Mouse (Mus musculus) 3T3-L1 (cell line): ENCODE measurements at regions not wholly inside any gene's neighbourhood (a gene's known extent, or its start where the extent isn't known, plus 50 kb on each side); places are given as distances from the start of the nearest gene placed in this dataset.
"Not testable (repeated sequence)": the region's sequence is repeated elsewhere in the genome, so short reads cannot be mapped to it uniquely, and the experiment has no call there.

Experiments
- DNase-seq: peaks from one replicate; pipeline ENCODE4 v3.0.0-alpha.2; 2015; ENCODE audit warnings: low read depth, low spot score

DNA sequence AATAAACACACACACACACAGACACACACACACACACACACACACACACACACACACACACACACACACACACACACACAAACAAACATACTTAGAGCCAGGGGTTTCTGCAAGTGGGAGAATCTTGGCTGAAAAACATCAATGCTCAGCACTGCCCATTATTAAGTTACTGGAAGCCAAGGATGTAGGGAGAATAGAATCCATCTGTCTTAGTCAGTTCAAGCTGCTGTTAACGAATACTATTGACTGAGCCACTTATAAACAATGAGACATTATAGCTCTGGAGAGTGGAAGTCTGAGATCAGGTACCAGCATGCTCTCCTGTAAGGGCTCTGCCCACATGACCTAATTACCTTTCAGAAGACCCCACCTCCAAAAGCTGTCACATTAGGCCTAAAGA, 87.4 kb downstream of the Fam174b start:
- no peak for DNase-seq

DNA sequence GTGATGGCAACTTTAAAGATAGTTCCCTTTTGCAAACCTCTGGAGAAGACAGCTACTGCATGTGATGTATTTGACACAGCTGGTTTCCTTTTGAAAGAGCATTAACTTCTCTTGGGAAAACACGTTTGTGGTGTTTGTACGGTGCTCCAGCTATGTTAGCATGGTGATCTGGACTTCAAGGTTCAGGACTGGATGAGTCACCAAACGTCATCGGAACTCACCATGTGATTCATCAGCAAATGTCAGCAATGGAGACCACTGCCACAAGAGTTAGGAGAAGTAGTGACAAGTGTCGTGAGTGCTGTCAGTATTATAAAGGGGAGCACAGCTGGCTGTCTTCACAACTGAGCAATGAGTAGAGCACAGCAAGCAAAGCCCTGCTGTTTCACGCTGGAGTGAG, 90.5 kb downstream of the Fam174b start:
- peak; percentile 6 for DNase-seq

DNA sequence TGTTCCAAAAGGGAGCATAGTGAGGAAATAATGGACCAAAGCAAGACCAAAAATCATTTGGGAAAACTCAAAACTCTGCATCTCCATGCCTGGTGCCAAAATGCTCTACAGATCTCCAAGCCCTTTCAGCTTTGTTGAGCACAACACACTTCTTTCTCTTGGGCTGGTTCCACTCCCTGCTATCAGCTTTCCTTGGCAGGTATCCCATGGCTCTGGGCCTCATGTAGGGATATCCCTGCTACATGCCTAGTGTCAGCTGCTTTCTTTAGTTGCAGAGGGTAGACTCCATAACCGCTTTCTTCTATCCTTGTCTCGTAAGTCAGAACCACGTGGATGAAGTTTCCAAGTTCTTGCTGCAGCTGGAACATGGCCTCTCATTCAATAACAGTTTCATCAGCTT, 100.3 kb downstream of the Fam174b start:
- no peak for DNase-seq

DNA sequence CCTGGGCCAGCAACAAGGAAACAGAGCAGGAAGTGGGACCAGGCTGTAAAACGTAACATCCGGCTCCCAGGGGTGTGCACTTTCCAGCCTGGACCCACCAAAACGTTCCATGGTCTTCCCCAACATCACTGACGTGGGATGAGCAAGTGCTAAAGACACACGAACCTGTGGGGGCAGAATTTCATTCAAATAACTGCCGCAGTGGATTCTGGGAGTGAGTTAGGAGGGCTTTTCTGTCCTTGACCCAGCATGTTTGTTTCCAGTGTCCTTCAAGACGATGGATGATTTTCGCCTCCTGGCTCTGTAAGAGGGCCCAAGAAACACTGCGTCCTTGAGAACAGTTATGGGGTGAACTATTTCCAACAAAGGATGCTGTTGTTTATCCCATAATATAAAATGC, 112.1 kb downstream of the Fam174b start:
- no peak for DNase-seq

- DNase-seq: not testable (repeated sequence)
Observed at GRCm38 (mm10) chr7:73853296-73853950, 113.3 kb downstream of the Fam174b start.

DNA sequence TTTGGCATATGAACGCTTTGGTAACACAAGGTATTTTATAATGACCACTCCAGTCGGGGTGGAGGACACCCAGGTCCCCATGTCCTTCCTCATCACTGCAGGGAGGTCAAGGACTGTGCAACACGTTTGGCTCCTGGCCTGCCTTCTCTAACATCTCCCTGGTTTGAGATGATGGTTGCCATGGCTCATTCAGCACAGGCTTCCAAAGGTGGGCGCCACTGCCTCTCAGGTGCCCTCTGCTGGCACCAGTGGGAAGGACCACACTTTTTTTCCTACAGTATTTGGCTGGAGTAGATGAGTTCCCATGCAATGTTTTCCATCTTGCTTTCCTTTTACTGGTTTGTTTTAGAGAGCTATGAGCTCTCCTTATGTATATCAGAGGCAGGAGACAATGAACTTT, 115.4 kb downstream of the Fam174b start:
- DNase-seq: peak; percentile 11

DNA sequence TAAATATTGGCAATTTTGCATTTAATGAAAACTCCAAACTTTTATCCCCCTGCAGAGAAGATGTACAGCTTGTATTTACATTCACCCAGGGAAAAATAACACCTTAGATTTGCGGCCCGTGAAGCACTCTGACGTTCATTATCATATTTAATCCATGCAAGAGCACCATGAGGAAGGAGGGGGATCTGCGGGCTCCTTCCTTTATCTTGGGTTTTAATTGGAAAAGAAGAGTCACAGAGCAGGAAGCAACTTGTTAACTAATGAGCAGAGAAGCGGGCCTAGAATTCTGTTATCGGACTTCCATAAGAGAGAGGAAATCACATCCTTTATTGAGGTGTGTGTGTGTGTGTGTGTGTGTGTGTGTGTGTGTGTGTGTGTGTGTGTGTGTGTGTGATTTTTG, 116.8 kb downstream of the Fam174b start:
- DNase-seq: no peak

GRCm38 (mm10) chr7:73865086-73865485, 125.0 kb downstream of the Fam174b start:
- no peak for DNase-seq

DNA sequence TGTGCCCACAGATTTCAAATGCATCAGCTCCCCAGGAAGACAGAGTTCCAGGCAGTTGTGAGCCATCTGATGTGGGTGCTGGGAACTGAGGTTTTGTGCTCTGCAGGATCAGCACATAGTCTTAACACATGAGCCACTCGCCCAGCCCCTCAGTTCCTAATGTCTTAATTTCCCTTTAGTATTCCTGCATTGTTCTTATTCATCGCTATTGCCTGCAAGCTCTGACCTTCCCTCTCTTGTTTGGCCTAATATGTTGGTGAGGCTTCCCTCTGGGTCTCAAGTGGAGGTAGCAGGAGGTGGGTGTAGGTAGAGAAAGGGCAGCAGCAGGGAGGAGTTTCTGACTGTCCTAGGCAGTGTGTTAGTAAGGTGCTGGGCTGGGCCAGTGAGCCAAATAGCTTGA, 132.1 kb downstream of the Fam174b start:
- DNase-seq: no peak

DNA sequence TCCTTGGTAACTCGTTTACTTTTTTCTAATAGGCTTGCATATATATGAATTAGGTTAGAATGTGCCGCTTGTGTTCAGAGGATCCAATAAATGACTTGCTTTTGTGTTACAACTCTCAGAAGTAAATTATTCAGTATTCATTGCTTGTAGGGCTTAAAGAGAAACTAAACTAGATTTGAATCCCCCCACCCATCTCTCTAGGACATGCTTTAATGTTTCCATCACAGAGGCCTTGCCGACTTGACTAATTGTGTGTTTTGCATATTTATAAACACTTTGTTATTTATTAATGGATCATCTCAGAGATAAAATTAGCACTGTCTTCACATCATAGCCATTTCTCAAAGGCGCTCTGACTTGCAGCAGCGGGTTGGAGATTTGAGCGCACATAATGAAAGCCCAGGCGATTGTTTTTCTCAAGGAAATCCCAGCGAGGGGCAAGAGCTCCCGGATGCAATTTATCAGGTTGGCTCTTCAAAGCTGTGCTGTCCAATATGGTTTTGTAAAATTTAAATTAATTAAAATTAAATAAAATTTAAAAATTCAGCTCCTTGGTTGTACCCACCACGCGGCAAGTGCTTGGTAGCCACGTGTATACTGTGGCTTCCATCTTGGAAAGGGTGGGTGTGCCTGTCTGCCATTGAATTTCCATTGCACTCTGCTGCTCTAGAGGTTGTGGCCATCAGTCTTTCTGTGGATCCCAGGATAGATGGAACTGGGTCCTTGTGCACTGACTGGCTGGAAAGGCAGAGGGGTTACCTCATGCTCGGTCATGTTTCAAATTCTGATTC, 132.0 kb downstream of the St8sia2 start:
- DNase-seq: no peak

DNA sequence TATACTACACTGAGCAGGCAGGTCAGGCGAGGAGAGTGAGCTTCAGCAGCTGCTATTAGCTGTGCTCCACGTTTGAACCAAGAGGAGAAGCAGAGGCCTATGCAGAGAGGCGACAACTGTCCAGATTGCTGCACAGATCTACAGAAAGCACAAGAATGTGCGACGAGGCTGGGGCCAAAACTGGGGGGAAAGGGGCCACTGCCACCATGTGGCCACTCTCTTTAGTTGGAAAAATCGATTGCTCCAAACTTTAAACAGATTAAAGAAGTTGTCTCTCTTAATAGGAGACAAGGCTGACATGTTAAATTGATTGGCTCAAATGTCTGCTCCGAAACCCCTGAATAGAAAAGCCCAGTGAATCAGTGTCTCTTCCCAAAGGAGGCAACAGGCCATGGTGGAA, 127.3 kb downstream of the St8sia2 start:
- DNase-seq: no peak
